Mouse (Mus musculus): ENCODE data around the gene Gm49366. TPM values are rescaled to one million over a fixed set of nuclear protein-coding genes. Genes with fewer than 3 reads are reported as not detected.
A peak's percentile ranks its signal among the peaks of the same experiment; 100 is the strongest.
"Not testable (repeated sequence)": the region's sequence is repeated elsewhere in the genome, so short reads cannot be mapped to it uniquely, and the experiment has no call there.

Gm49366 gene
- polyA plus RNA-seq, 1 experiment from 2014 or later: not detected

GRCm38 (mm10) chr12:84011251-84012040 is 27.3 kb upstream of the Gm49366 start:
- WGBS: 54% methylated on average over 12 of the region's 12 CpGs
- no peak overlapping the region for H3K4me3 ChIP-seq
- H3K9me3 ChIP-seq: no peaks in the 10 kb centered on the region
- peaks cover 7% of the 10 kb centered on the region; the same call in 1 of the 2 replicates for H3K36me3 ChIP-seq
- no peaks in the 10 kb centered on the region for H3K27me3 ChIP-seq
- ATAC-seq (ENCODE audit: insufficient number of reproducible peaks, low FRiP score, low TSS enrichment, low read depth): no peak
- H3K4me2 ChIP-seq: 0 out of 2 replicates have a peak overlapping the region, but pooled peaks have one; percentile 15
- no peak overlapping the region for H3K27ac ChIP-seq
- no peak overlapping the region for H3K9ac ChIP-seq
- peaks cover 16% of the 10 kb centered on the region for H3K4me1 ChIP-seq

GRCm38 (mm10) chr12:84013130-84013529 is 25.6 kb upstream of the Gm49366 start:
- no peak overlapping the region for H3K4me3 ChIP-seq
- H3K4me2 ChIP-seq: no peak overlapping the region
- no peak overlapping the region for H3K27ac ChIP-seq
- no peaks in the 10 kb centered on the region for H3K27me3 ChIP-seq
- ATAC-seq (ENCODE audit: insufficient number of reproducible peaks, low FRiP score, low TSS enrichment, low read depth): no peak
- peaks cover 16% of the 10 kb centered on the region for H3K4me1 ChIP-seq
- WGBS: 73% methylated on average over 6 of the region's 6 CpGs
- H3K9ac ChIP-seq: no peak overlapping the region
- H3K9me3 ChIP-seq: no peaks in the 10 kb centered on the region
- peaks cover 7% of the 10 kb centered on the region; the same call in 1 of the 2 replicates for H3K36me3 ChIP-seq

- H3K9ac ChIP-seq: no peak overlapping the region
- H3K36me3 ChIP-seq: peaks cover 7% of the 10 kb centered on the region; the same call in 1 of the 2 replicates
- H3K4me3 ChIP-seq: no peak overlapping the region
- no peak for ATAC-seq (ENCODE audit: insufficient number of reproducible peaks, low FRiP score, low TSS enrichment, low read depth)
- H3K9me3 ChIP-seq: no peaks in the 10 kb centered on the region
- no peaks in the 10 kb centered on the region for H3K27me3 ChIP-seq
- WGBS: 93% methylated on average over 7 of the region's 7 CpGs
- H3K4me2 ChIP-seq: no peak overlapping the region
- no peak overlapping the region for H3K27ac ChIP-seq
- peaks cover 12% of the 10 kb centered on the region for H3K4me1 ChIP-seq
Observed at GRCm38 (mm10) chr12:84013701-84014100, 25.0 kb upstream of the Gm49366 start.

GRCm38 (mm10) chr12:84020528-84020927 is 18.2 kb upstream of the Gm49366 start:
- not testable (repeated sequence) for H3K27me3 ChIP-seq; H3K4me2 ChIP-seq; H3K4me1 ChIP-seq; H3K9me3 ChIP-seq; H3K27ac ChIP-seq; H3K9ac ChIP-seq; ATAC-seq (ENCODE audit: insufficient number of reproducible peaks, low FRiP score, low TSS enrichment, low read depth); H3K36me3 ChIP-seq; H3K4me3 ChIP-seq
- WGBS: 37% methylated on average over 7 of the region's 7 CpGs

GRCm38 (mm10) chr12:84022266-84022665 is 16.5 kb upstream of the Gm49366 start:
- H3K27ac ChIP-seq; H3K4me2 ChIP-seq; H3K4me3 ChIP-seq; H3K27me3 ChIP-seq; H3K4me1 ChIP-seq; H3K9ac ChIP-seq; H3K9me3 ChIP-seq; ATAC-seq (ENCODE audit: insufficient number of reproducible peaks, low FRiP score, low TSS enrichment, low read depth); H3K36me3 ChIP-seq: not testable (repeated sequence)
- 96% methylated on average over 4 of the region's 4 CpGs for WGBS

- Histone ChIP-seq H3K27me3 (no peaks in the 10 kb centered on the region), H3K4me2 (no peak overlapping the region), H3K4me1 (no peaks in the 10 kb centered on the region), H3K4me3 (no peak overlapping the region), H3K9ac (no peak overlapping the region), H3K36me3 (no peaks in the 10 kb centered on the region), H3K9me3 (no peaks in the 10 kb centered on the region), H3K27ac (no peak overlapping the region)
- no peak for ATAC-seq (ENCODE audit: insufficient number of reproducible peaks, low FRiP score, low TSS enrichment, low read depth)
- 78% methylated on average over 9 of the region's 9 CpGs for WGBS
Observed at GRCm38 (mm10) chr12:84023052-84023745, 15.5 kb upstream of the Gm49366 start.

- Histone ChIP-seq H3K36me3 (no peaks in the 10 kb centered on the region), H3K4me3 (no peak overlapping the region), H3K27me3 (no peaks in the 10 kb centered on the region), H3K27ac (no peak overlapping the region), H3K9ac (no peak overlapping the region), H3K4me2 (no peak overlapping the region), H3K9me3 (no peaks in the 10 kb centered on the region), H3K4me1 (no peaks in the 10 kb centered on the region)
- no peak for ATAC-seq (ENCODE audit: insufficient number of reproducible peaks, low FRiP score, low TSS enrichment, low read depth)
- WGBS: 81% methylated on average over 7 of the region's 7 CpGs
Observed at GRCm38 (mm10) chr12:84025888-84026287, 12.8 kb upstream of the Gm49366 start.

- H3K36me3 ChIP-seq; H3K27me3 ChIP-seq; H3K27ac ChIP-seq; H3K4me1 ChIP-seq; H3K9ac ChIP-seq; H3K9me3 ChIP-seq; H3K4me3 ChIP-seq; H3K4me2 ChIP-seq; ATAC-seq (ENCODE audit: insufficient number of reproducible peaks, low FRiP score, low TSS enrichment, low read depth): not testable (repeated sequence)
- WGBS: 68% methylated on average over 3 of the region's 3 CpGs
Observed at GRCm38 (mm10) chr12:84028328-84028727, 10.4 kb upstream of the Gm49366 start.

- 100% methylated on average over 1 of the region's 1 CpGs for WGBS
- not testable (repeated sequence) for H3K4me3 ChIP-seq; H3K27ac ChIP-seq; H3K9ac ChIP-seq; H3K36me3 ChIP-seq; H3K4me2 ChIP-seq; H3K9me3 ChIP-seq; ATAC-seq (ENCODE audit: insufficient number of reproducible peaks, low FRiP score, low TSS enrichment, low read depth); H3K4me1 ChIP-seq; H3K27me3 ChIP-seq
Observed at GRCm38 (mm10) chr12:84029043-84029442, 9.7 kb upstream of the Gm49366 start.

- Histone ChIP-seq H3K4me3 (no peak overlapping the region), H3K9ac (no peak overlapping the region), H3K27me3 (no peaks in the 10 kb centered on the region), H3K36me3 (no peaks in the 10 kb centered on the region), H3K4me1 (no peaks in the 10 kb centered on the region), H3K4me2 (no peak overlapping the region), H3K27ac (no peak overlapping the region), H3K9me3 (no peaks in the 10 kb centered on the region)
- 63% methylated on average over 4 of the region's 4 CpGs for WGBS
- ATAC-seq (ENCODE audit: insufficient number of reproducible peaks, low FRiP score, low TSS enrichment, low read depth): no peak
Observed at GRCm38 (mm10) chr12:84030659-84031332, 7.9 kb upstream of the Gm49366 start.

GRCm38 (mm10) chr12:84032854-84033253 is 5.9 kb upstream of the Gm49366 start:
- Histone ChIP-seq H3K36me3 (no peaks in the 10 kb centered on the region), H3K27ac (no peak overlapping the region), H3K9ac (no peak overlapping the region), H3K27me3 (no peaks in the 10 kb centered on the region), H3K9me3 (no peaks in the 10 kb centered on the region), H3K4me1 (no peaks in the 10 kb centered on the region), H3K4me3 (no peak overlapping the region), H3K4me2 (no peak overlapping the region)
- ATAC-seq (ENCODE audit: insufficient number of reproducible peaks, low FRiP score, low TSS enrichment, low read depth): no peak
- WGBS: 93% methylated on average over 4 of the region's 4 CpGs

GRCm38 (mm10) chr12:84033302-84033701 is 5.4 kb upstream of the Gm49366 start:
- not testable (repeated sequence) for H3K27me3 ChIP-seq; H3K9ac ChIP-seq; ATAC-seq (ENCODE audit: insufficient number of reproducible peaks, low FRiP score, low TSS enrichment, low read depth); H3K27ac ChIP-seq; H3K4me2 ChIP-seq; H3K4me3 ChIP-seq; H3K9me3 ChIP-seq; H3K4me1 ChIP-seq; H3K36me3 ChIP-seq
- WGBS: 70% methylated on average over 2 of the region's 2 CpGs

Measured in limb, embryonic 15.5 days (tissue).